Mouse (Mus musculus) hindbrain, embryonic 14.5 days (tissue): Measurements from ENCODE around the gene Gatad2b. TPM values are rescaled to one million over a fixed set of nuclear protein-coding genes. Genes with fewer than 3 reads are reported as not detected.

Experiments used
- ATAC-seq: fragments of 200-750 bp; cut with Nextera tagmentation; 2 replicates; pipeline ENCODE4 v1.8.0; 2017; ENCODE audit warnings: moderate number of reproducible peaks, mild to moderate bottlenecking, moderate TSS enrichment, moderate library complexity; ENCODE audit not compliant: low FRiP score
- DNase-seq: peaks from one replicate; pipeline ENCODE4 v3.0.0-alpha.2; 2015; ENCODE audit warnings: low spot score
- H3K27ac ChIP-seq: fragments of 300-500 bp; sonication (generic); 2 replicates; pipeline ENCODE4 v1.5.1; 2014; ENCODE audit warnings: mild to moderate bottlenecking, moderate library complexity
- H3K27me3 ChIP-seq: fragments of 300-500 bp; sonication (generic); 2 replicates; pipeline ENCODE4 v1.6.1; 2014; ENCODE audit warnings: mild to moderate bottlenecking, low read length, mixed read lengths; ENCODE audit not compliant: control insufficient read depth, insufficient read depth
- H3K36me3 ChIP-seq: fragments of 300-500 bp; sonication (generic); replicated peaks from 2 replicates; pipeline ENCODE4 v1.6.1; 2014; ENCODE audit not compliant: control insufficient read depth, insufficient read depth
- H3K4me1 ChIP-seq: fragments of 300-500 bp; sonication (generic); replicated peaks from 2 replicates; pipeline ENCODE4 v1.6.1; 2014; ENCODE audit warnings: antibody characterized with exemption, low read length, mixed read lengths; ENCODE audit not compliant: control insufficient read depth, insufficient read depth
- H3K4me2 ChIP-seq: fragments of 300-500 bp; sonication (generic); replicated peaks from 2 replicates; pipeline ENCODE4 v1.6.1; 2014; ENCODE audit warnings: mild to moderate bottlenecking, moderate library complexity
- H3K4me3 ChIP-seq: fragments of 300-500 bp; sonication (generic); replicated peaks from 2 replicates; pipeline ENCODE4 v1.5.1; 2014; ENCODE audit warnings: mild to moderate bottlenecking, low read length
- H3K9ac ChIP-seq: fragments of 300-500 bp; sonication (generic); 2 replicates; pipeline ENCODE4 v1.6.1; 2014
- H3K9me3 ChIP-seq: fragments of 300-500 bp; sonication (generic); 2 replicates; pipeline ENCODE4 v1.6.1; 2016; ENCODE audit warnings: low read length; ENCODE audit not compliant: control insufficient read depth
- WGBS: fragments of 180-500 bp; shearing (Covaris S2); extraction: QIAGEN DNeasy Blood & Tissue Kit; methylation state at CpG from one replicate; pipeline ENCODE4 v1.1.7; 2014; 5-methylcytosine and 5-hydroxymethylcytosine counted together
- microRNA-seq: library from miRNA; unstranded; fragments of <30 nt; microRNA quantifications from one replicate; pipeline ENCODE4, GENCODE M21; 2016
- polyA plus RNA-seq: library from polyadenylated mRNA; unstranded; fragments of >200 nt; fragmentation: Nextera tagmentation; extraction: Ambion mirVana; gene quantifications from 2 replicates; pipeline ENCODE4 v1.2.1, GENCODE M21; 2014

The Gatad2b gene
- polyA plus RNA-seq, 1 experiment from 2014 or later, result 14.7 TPM

DNA sequence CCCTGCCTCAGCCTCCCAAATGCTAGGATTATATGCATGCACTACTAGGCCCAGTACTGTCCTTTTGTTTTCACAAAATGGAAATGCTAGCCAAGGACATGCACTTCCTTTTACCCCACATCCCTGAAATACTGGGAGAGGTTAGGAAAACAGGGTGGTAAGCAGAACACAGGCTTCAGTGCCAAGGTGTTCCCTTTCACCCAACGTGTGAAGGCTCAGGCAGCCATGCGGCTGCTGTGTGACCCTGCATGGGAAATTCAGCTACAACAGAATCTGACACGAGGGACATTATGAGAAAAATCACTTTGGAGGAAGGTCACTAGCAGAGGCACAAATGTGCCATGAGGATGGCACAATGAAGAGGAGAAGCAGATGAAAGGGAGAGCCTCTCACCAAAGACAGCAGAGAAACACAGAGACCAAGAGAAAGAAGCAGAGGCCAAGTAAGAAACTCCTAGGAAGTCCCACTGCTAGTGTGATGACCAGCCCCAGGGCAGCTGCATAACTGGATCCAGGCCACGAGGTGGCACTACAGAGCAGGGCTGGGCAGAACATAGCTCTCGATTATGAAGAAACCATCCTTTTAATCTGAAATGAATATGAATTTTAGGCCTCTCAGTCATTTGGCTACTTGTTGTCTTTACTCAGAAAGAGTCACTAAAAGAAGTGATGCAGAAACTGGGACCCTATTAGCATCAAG lies 119.5 kb downstream of the Gatad2b start:
- Histone ChIP-seq H3K4me2 (no peak overlapping the region), H3K9me3 (no peaks in the 10 kb centered on the region), H3K4me1 (no peaks in the 10 kb centered on the region), H3K27ac (no peak overlapping the region), H3K4me3 (no peak overlapping the region), H3K27me3 (no peaks in the 10 kb centered on the region), H3K9ac (no peak overlapping the region), H3K36me3 (peaks cover 93% of the 10 kb centered on the region)
- peak; percentile 78 for DNase-seq
- 50% methylated on average over 5 of the region's 5 CpGs for WGBS
- ATAC-seq, result peak; percentile 57; the same call in 1 of the 2 replicates

DNA sequence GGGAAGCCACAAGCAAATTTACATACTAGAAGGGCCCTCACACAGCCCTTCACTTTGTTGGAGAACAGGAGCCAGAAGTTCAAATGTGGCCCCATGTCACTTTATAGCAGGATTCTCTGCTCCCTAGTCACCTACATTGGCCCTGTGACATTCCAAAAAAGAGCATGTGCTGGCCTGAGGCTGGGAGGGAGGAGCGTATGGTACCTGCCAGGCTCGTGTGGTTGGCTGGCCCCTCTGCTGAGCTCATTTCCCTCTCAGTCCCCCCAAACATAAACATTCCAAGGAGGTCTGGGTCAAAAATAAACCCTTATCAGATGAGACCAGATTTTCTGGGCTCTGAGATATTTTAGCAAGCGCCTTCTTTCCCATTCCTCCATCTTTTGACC lies 120.0 kb downstream of the Gatad2b start:
- H3K9me3 ChIP-seq, result no peaks in the 10 kb centered on the region
- no peak overlapping the region for H3K27ac ChIP-seq
- H3K4me1 ChIP-seq, result no peaks in the 10 kb centered on the region
- no peak for DNase-seq
- H3K36me3 ChIP-seq, result peaks cover 93% of the 10 kb centered on the region
- peak; percentile 21; the same call in 1 of the 2 replicates for ATAC-seq
- H3K27me3 ChIP-seq, result no peaks in the 10 kb centered on the region
- H3K4me2 ChIP-seq, result no peak overlapping the region
- WGBS, result 80% methylated on average over 3 of the region's 3 CpGs
- no peak overlapping the region for H3K4me3 ChIP-seq
- no peak overlapping the region for H3K9ac ChIP-seq

Small RNAs within 50 kb of the gene (microRNA-seq; reads per million reads assigned to microRNA genes)
- gene Mir7012, result not detected

Other genes with a start within 250 kb of the Gatad2b start
- 200 and 225 TPM in 2 replicates for gene 4933434E20Rik, start 241.5 kb upstream of the Gatad2b start, polyA plus RNA-seq
- gene Ubap2l, start 240.6 kb upstream of the Gatad2b start, polyA plus RNA-seq, result 140 and 148 TPM in 2 replicates
- gene Tpm3, start 220.5 kb upstream of the Gatad2b start, polyA plus RNA-seq, result 313 and 339 TPM in 2 replicates
- 0.35 and 0.51 TPM in 2 replicates for gene Nup210l, start 189.0 kb upstream of the Gatad2b start, polyA plus RNA-seq
- 911 and 1,154 TPM in 2 replicates for gene Rps27, start 79.5 kb upstream of the Gatad2b start, polyA plus RNA-seq
- gene Rab13, start 79.5 kb upstream of the Gatad2b start, polyA plus RNA-seq, result 11.9 and 13.3 TPM in 2 replicates
- 102 and 103 TPM in 2 replicates for gene Jtb, start 61.6 kb upstream of the Gatad2b start, polyA plus RNA-seq
- 1.8 and 1.9 TPM in 2 replicates for gene Creb3l4, start 49.7 kb upstream of the Gatad2b start, polyA plus RNA-seq
- 42.9 and 48.0 TPM in 2 replicates for gene Slc39a1, start 45.0 kb upstream of the Gatad2b start, polyA plus RNA-seq
- gene Crtc2, start 39.0 kb upstream of the Gatad2b start, polyA plus RNA-seq, result 10.1 and 10.5 TPM in 2 replicates
- gene Dennd4b, start 28.0 kb upstream of the Gatad2b start, polyA plus RNA-seq, result 7.1 and 8.9 TPM in 2 replicates
- 24.1 and 24.8 TPM in 2 replicates for gene Slc27a3, start 96.8 kb downstream of the Gatad2b start, polyA plus RNA-seq
- 32.2 and 36.0 TPM in 2 replicates for gene Ints3, start 140.4 kb downstream of the Gatad2b start, polyA plus RNA-seq
- 2.8 and 4.0 TPM in 2 replicates for gene Npr1, start 172.7 kb downstream of the Gatad2b start, polyA plus RNA-seq
- 228 and 235 TPM in 2 replicates for gene Ilf2, start 182.9 kb downstream of the Gatad2b start, polyA plus RNA-seq
- gene Snapin, start 197.9 kb downstream of the Gatad2b start, polyA plus RNA-seq, result 86.8 and 94.0 TPM in 2 replicates
- gene Chtop, start 216.3 kb downstream of the Gatad2b start, polyA plus RNA-seq, result 122 and 126 TPM in 2 replicates
- gene S100a1, start 221.2 kb downstream of the Gatad2b start, polyA plus RNA-seq, result 19.8 TPM in 2 replicates
- gene S100a13, start 221.3 kb downstream of the Gatad2b start, polyA plus RNA-seq, result 11.9 TPM in 2 replicates
- not detected in 2 replicates for gene S100a14, start 233.7 kb downstream of the Gatad2b start, polyA plus RNA-seq
- 37.8 and 40.3 TPM in 2 replicates for gene S100a16, start 244.1 kb downstream of the Gatad2b start, polyA plus RNA-seq